Mouse (Mus musculus): ENCODE data around the gene Iqcf3.

GRCm38 (mm10) chr9:106471892-106472291, 89.5 kb downstream of the Iqcf3 start:
- no peak for TF ChIP-seq POLR2A (IDR thresholded peaks at IDR 0.05; ENCODE audit: borderline replicate concordance, control insufficient read depth, low read depth, low read length)
- TF ChIP-seq CTCF (IDR thresholded peaks at IDR 0.05; ENCODE audit: control insufficient read depth, insufficient read depth, low read length), result no peak

Data from bone marrow, adult 2 months (tissue).